Mouse (Mus musculus) liver, embryonic 16.5 days (tissue): ENCODE results near the gene Snai3. TPM values are rescaled to one million over a fixed set of nuclear protein-coding genes. Genes with fewer than 3 reads are reported as not detected.

Experiments
- ATAC-seq: fragments of 200-750 bp; cut with Nextera tagmentation; 2 replicates; pipeline ENCODE4 v1.8.0; 2017; ENCODE audit warnings: low read depth, mild to moderate bottlenecking, moderate number of reproducible peaks, moderate library complexity
- H3K27ac ChIP-seq: fragments of 300-500 bp; sonication (generic); 2 replicates; pipeline ENCODE4 v1.5.1; 2014; ENCODE audit warnings: mild to moderate bottlenecking, low read length
- H3K27me3 ChIP-seq: fragments of 300-500 bp; sonication (generic); 2 replicates; pipeline ENCODE4 v1.6.1; 2014; ENCODE audit warnings: low read depth, low read length, mixed read lengths; ENCODE audit not compliant: control insufficient read depth, insufficient read depth
- H3K36me3 ChIP-seq: fragments of 300-500 bp; sonication (generic); 2 replicates; pipeline ENCODE4 v1.6.1; 2014; ENCODE audit warnings: mild to moderate bottlenecking; ENCODE audit not compliant: control insufficient read depth, insufficient read depth
- H3K4me1 ChIP-seq: fragments of 300-500 bp; sonication (generic); 2 replicates; pipeline ENCODE4 v1.6.1; 2014; ENCODE audit warnings: low read depth, low read length, mixed read lengths; ENCODE audit not compliant: control insufficient read depth
- H3K4me2 ChIP-seq: fragments of 300-500 bp; sonication (generic); 2 replicates; pipeline ENCODE4 v1.6.1; 2014; ENCODE audit warnings: low read depth, low read length, mixed read lengths
- H3K4me3 ChIP-seq: fragments of 300-500 bp; sonication (generic); 2 replicates; pipeline ENCODE4 v1.5.1; 2014; ENCODE audit warnings: low read depth, mild to moderate bottlenecking, low read length
- H3K9ac ChIP-seq: fragments of 300-500 bp; sonication (generic); 2 replicates; pipeline ENCODE4 v1.6.1; 2014; ENCODE audit warnings: low read depth, low read length
- H3K9me3 ChIP-seq: fragments of 300-500 bp; sonication (generic); replicated peaks from 2 replicates; pipeline ENCODE4 v1.6.1; 2016; ENCODE audit warnings: low read length; ENCODE audit not compliant: control insufficient read depth
- WGBS: fragments of 180-500 bp; shearing (Covaris S2); extraction: QIAGEN DNeasy Blood & Tissue Kit; methylation state at CpG from one replicate; pipeline ENCODE4 v1.1.7; 2014; ENCODE audit not compliant: insufficient replicate concordance; 5-methylcytosine and 5-hydroxymethylcytosine counted together
- polyA plus RNA-seq: library from polyadenylated mRNA; unstranded; fragments of >200 nt; fragmentation: Nextera tagmentation; extraction: Ambion mirVana; gene quantifications from 2 replicates; pipeline ENCODE4 v1.2.1, GENCODE M21; 2015

The Snai3 gene
- polyA plus RNA-seq, 1 experiment from 2014 or later = 0.40 TPM

DNA sequence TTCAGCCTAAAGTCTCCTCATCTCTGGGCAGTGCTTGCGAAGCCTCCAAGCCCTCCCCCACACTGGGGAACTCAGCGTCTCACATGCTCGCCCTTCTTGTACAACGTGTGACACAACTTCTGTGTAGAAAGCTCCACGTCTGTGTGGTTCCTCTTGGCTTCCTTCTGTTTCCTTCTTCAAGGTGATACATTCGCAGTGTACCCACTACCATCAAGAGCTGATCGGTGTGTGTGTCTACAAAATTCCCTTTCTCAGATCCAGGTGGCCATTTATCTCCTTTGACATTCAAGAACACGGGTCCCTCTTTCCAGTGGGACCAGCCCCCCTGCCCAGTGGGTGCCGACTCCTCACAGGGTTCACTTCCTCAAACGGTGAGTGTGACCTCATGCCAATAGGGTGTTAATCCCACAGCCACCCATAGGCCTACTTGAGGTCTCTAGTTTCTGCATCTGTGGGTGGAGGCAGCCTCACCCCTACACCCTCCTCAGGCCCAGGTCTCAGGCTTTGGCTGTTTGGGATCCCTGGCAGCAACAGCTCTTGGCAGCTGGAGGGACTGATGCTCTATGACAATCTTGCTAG is 30.4 kb downstream of the Snai3 start:
- peak; percentile 27; the same call in 1 of the 2 replicates for ATAC-seq
- Histone ChIP-seq H3K27me3 (peaks cover 7% of the 10 kb centered on the region), H3K4me1 (peaks cover 20% of the 10 kb centered on the region), H3K4me3 (no peak overlapping the region), H3K9me3 (no peaks in the 10 kb centered on the region; the same call in 1 of the 2 replicates), H3K4me2 (no peak overlapping the region; the same call in 1 of the 2 replicates), H3K36me3 (no peaks in the 10 kb centered on the region), H3K9ac (0 out of 2 replicates have a peak overlapping the region, but pooled peaks have one; percentile 5), H3K27ac (peak overlapping the region; percentile 62)
- WGBS = 46% methylated on average over 10 of the region's 10 CpGs

DNA sequence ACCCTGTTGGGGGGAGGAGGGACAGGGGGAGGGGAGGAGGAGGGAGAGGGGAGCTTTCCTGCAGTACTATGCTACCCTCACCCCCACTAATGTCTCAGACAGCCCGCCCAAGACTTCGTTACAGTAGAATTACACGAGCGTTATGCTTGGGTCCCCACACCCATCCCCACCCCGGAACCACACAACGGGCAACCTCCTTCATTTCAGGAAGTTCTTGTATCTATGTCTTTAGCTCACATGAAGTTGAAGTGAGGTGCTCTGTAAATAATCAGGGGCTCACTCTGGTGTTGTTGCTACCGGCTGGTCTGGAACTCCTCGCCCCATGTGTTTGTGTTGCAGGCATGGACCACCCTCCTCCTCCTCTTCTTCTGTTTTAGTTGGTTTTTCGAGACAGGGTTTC is 32.4 kb downstream of the Snai3 start:
- no peak for ATAC-seq
- WGBS = 49% methylated on average over 9 of the region's 9 CpGs
- Histone ChIP-seq H3K9ac (no peak overlapping the region), H3K27me3 (peaks cover 7% of the 10 kb centered on the region), H3K27ac (no peak overlapping the region), H3K9me3 (no peaks in the 10 kb centered on the region), H3K4me2 (no peak overlapping the region), H3K4me1 (peaks cover 16% of the 10 kb centered on the region), H3K36me3 (no peaks in the 10 kb centered on the region), H3K4me3 (no peak overlapping the region)

DNA sequence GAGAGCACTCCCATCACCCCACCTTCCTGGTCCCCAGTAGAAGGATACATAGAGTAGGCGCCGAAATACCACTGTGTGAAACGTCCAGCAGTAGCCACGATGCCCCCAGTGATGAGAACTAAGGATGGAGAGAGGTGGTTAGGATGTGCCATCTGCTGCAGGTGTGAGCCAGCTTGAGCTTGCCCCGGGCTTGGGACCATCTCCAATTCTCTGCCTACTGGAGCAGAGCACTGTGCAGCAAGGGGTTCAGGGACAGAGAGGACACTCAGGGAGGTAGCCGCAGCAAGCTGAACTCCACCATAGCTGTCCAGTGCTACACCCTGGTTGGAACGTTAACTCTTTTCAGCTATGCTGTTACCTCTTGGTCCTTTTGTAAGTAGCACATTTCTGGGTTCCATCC is 32.9 kb downstream of the Snai3 start:
- Histone ChIP-seq H3K36me3 (no peaks in the 10 kb centered on the region), H3K9ac (no peak overlapping the region), H3K4me2 (no peak overlapping the region), H3K27ac (no peak overlapping the region), H3K4me1 (peaks cover 11% of the 10 kb centered on the region), H3K27me3 (peaks cover 4% of the 10 kb centered on the region; the same call in 1 of the 2 replicates), H3K9me3 (no peaks in the 10 kb centered on the region), H3K4me3 (no peak overlapping the region)
- 75% methylated on average over 7 of the region's 7 CpGs for WGBS
- no peak for ATAC-seq

DNA sequence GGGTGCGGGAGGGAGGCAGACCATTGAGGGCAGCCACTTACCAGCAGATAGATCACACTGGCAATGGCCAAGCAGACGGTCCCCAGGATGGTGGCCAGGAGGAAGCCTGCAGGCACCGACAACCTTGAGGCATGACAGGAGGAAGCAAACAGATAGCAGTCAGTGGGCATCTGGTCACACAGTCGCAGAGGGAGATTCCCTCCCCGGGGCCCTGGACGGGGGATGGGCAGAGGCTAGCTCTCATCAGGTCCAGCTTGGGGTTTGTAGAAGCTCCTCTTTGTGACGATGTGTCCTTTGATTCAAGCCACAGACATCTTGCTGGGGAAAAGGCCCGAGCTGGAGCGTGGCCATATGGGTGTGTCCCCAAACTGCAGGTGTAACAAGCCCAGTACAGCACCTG is 34.4 kb downstream of the Snai3 start:
- Histone ChIP-seq H3K4me3 (no peak overlapping the region), H3K27me3 (no peaks in the 10 kb centered on the region), H3K9ac (no peak overlapping the region), H3K4me1 (peaks cover 4% of the 10 kb centered on the region), H3K36me3 (no peaks in the 10 kb centered on the region), H3K4me2 (no peak overlapping the region), H3K9me3 (no peaks in the 10 kb centered on the region), H3K27ac (no peak overlapping the region)
- ATAC-seq = no peak; the same call in 1 of the 2 replicates
- WGBS = 49% methylated on average over 9 of the region's 9 CpGs

DNA sequence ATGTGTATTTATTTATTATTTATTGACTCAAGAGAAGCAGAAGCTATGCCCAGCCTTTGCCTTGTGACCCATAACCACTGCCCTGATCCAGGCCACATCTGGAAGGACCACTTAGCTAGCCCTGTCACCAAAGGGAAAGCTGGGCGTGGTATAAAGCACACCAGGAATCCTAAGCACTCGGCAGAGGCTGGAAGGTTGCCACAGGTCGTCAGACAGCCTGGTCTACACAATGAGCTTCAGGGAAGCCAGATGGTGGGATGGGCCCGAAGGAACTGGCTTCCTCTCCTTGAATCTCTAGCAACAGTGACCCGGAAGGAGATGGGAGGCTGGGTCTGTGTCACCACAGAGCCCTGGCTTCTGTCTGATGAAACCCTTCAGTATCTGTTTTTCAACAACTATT is 36.9 kb downstream of the Snai3 start:
- Histone ChIP-seq H3K9ac (no peak overlapping the region), H3K4me1 (no peaks in the 10 kb centered on the region), H3K4me3 (no peak overlapping the region), H3K27ac (no peak overlapping the region), H3K36me3 (no peaks in the 10 kb centered on the region), H3K4me2 (no peak overlapping the region), H3K9me3 (no peaks in the 10 kb centered on the region), H3K27me3 (no peaks in the 10 kb centered on the region)
- no peak for ATAC-seq
- 64% methylated on average over 5 of the region's 5 CpGs for WGBS

DNA sequence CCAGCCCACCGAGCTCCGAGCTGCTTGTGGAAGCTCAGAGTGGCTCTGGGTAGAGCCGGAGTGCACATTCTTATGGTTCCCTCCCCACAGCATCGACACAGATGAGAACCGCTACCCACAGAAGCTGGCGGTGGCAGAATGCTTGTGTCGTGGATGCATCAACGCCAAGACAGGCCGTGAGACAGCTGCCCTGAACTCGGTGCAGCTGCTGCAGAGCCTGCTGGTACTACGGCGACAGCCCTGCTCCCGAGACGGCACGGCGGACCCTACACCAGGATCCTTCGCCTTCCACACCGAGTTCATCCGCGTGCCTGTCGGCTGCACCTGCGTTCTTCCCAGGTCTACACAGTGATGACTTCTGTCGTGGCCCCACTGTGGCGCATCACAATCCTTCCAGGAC is 37.3 kb downstream of the Snai3 start:
- Histone ChIP-seq H3K36me3 (0 out of 2 replicates have a peak, but pooled peaks cover 2% of the 10 kb centered on the region), H3K4me2 (no peak overlapping the region), H3K4me1 (no peaks in the 10 kb centered on the region), H3K9me3 (no peaks in the 10 kb centered on the region), H3K4me3 (no peak overlapping the region), H3K27ac (no peak overlapping the region), H3K9ac (no peak overlapping the region), H3K27me3 (no peaks in the 10 kb centered on the region)
- WGBS = 87% methylated on average over 24 of the region's 24 CpGs
- ATAC-seq = no peak

DNA sequence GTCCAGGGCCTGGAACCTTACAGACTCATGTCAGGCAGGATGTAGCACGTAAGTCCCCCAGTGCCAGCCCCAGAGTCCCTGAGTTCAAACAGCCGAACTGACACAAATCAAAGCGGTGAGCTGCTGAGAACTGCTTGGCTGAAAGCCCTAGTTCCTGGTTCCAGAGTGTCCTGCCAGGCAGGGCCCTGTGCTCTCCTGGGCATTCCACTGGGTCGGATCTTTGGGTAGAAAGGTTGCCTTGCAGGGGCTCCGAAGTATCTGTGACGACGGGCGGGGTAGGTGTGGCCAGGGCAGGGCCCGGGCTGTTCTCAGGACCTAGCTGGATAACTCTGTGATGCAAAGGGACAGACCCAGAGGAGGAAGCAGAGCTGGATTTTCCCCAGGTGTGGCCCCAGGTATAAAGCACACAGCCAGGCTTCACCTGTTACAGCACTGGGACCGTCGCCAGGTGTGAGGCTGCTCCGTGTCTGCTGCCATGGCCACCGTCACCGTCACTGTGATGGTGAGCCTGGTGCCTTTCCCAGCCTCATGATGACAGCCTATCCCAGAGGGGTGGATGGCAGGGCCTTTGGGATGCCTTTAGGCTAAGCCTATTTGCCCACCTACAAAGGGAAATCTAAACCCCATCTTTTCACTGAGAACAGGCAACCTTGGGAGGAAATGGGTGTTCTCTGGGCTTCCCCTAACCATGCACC is 39.0 kb downstream of the Snai3 start, which contains the start of gene Il17c:
TSS of gene Il17c (plus strand) at position 645 of the 695 bp plus-strand sequence.
- Histone ChIP-seq H3K27ac (no peak within 1 kb of the TSS), H3K36me3 (peaks cover 10% of the 10 kb centered on the region), H3K4me2 (no peak within 1 kb of the TSS), H3K27me3 (no peaks in the 10 kb centered on the region), H3K4me1 (no peaks in the 10 kb centered on the region), H3K9ac (no peak within 1 kb of the TSS), H3K4me3 (no peak within 1 kb of the TSS), H3K9me3 (no peaks in the 10 kb centered on the region)
- no peak for ATAC-seq
- WGBS = 69% methylated on average over 14 of the region's 14 CpGs

DNA sequence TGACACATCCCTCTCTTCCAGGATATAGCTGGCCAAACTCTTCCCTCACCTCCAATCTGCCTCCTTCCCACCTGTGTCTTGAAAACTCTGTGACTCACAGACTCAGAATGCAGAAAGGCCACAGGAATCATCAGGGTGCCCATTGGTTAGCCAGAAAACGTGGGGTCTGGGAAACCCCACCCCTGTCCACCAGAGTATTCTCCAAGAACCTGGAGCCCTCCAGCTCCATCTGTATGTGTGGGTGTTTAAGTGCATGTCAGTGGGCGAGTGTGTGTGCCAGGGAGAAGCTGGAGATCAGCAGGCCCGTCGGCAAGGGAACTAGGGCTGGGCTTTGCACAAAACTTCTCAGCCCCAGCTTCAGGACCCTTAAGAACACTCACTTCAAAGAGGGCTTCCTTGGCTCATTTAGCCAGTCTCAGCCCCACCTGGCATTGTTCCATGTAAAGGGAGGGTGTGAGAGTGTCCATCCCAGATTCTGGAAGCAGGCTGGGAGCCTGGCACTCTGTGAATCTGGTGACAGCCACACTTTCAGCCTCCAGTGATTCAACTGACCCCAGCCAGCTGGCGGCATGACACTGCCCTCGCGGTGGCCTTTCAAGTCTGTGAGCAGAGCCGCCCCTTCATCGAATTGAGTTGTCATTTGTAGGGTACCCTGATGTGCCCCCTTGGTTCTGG is 40.5 kb downstream of the Snai3 start:
- 65% methylated on average over 9 of the region's 9 CpGs for WGBS
- Histone ChIP-seq H3K9me3 (no peaks in the 10 kb centered on the region), H3K4me2 (no peak overlapping the region), H3K27me3 (no peaks in the 10 kb centered on the region), H3K36me3 (peaks cover 18% of the 10 kb centered on the region), H3K4me3 (no peak overlapping the region), H3K9ac (no peak overlapping the region), H3K27ac (no peak overlapping the region), H3K4me1 (no peaks in the 10 kb centered on the region)
- ATAC-seq = no peak

DNA sequence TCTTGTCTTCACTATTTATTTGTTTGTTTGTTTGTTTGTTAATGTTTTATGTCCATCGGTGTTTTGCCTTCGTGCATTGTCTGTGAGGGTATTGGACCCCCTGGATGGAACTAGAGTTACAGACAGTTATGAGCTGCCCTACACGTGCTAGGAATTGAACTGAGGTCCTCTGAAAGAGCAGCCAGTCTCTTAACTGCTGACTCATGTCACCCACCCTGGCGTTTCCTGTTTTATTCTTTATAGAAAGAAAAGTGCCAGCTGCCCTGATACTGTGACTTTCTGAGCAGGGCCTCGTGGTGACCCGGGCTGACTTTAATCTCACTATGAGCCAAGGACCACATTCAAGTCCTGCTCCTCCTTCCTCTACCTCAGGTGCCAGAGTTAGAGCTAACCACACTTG is 45.0 kb downstream of the Snai3 start:
- Histone ChIP-seq H3K4me2 (no peak overlapping the region), H3K9ac (no peak overlapping the region), H3K27ac (no peak overlapping the region), H3K4me3 (no peak overlapping the region), H3K9me3 (no peaks in the 10 kb centered on the region), H3K4me1 (no peaks in the 10 kb centered on the region), H3K36me3 (peaks cover 49% of the 10 kb centered on the region), H3K27me3 (no peaks in the 10 kb centered on the region)
- WGBS = 46% methylated on average over 6 of the region's 6 CpGs
- ATAC-seq = no peak
